Mouse (Mus musculus) ES-E14 (cell line): Measurements from ENCODE around the gene Spns3.

ENCODE experiments used
- CHD2 ChIP-seq: IDR thresholded peaks from 2 replicates; pipeline ENCODE4 v1.6.1; 2014; ENCODE audit warnings: mild to moderate bottlenecking, low read depth, low read length, inconsistent platforms
- MAFK ChIP-seq: IDR thresholded peaks from 2 replicates; pipeline ENCODE4 v1.6.1; 2014; ENCODE audit warnings: mild to moderate bottlenecking, low read depth, low read length, inconsistent platforms; ENCODE audit not compliant: insufficient read depth

- TF ChIP-seq MAFK, result no peak
- no peak for TF ChIP-seq CHD2
These were observed 48.1 kb downstream of the Spns3 start for GRCm38 (mm10) chr11:72502236-72502635.
